Mouse (Mus musculus): Measurements from ENCODE around the gene Ptprn2. TPM values are rescaled to one million over a fixed set of nuclear protein-coding genes. Genes with fewer than 3 reads are reported as not detected.

The Ptprn2 gene
- polyA plus RNA-seq, 1 experiment from 2014 or later: 1.2 TPM

GRCm38 (mm10) chr12:116619868-116620267 is 134.3 kb downstream of the Ptprn2 start:
- peak; percentile 55; the same call in 1 of the 2 replicates for ATAC-seq
- TF ChIP-seq CTCF (IDR thresholded peaks at IDR 0.05; ENCODE audit: low read depth): peak; percentile 90
- no peak overlapping the region for H3K27ac ChIP-seq (ENCODE audit: low read depth, low read length)
- 0 out of 2 replicates have a peak overlapping the region, but pooled peaks have one; percentile 24 for H3K4me2 ChIP-seq (replicated peaks; ENCODE audit: low read depth)
- H3K9me3 ChIP-seq (ENCODE audit: control insufficient read depth): no peaks in the 10 kb centered on the region
- no peaks in the 10 kb centered on the region for H3K27me3 ChIP-seq (replicated peaks; ENCODE audit: control insufficient read depth, insufficient read depth, low read length)
- H3K9ac ChIP-seq (ENCODE audit: low read depth, low read length): no peak overlapping the region
- H3K4me3 ChIP-seq (ENCODE audit: low read depth, low read length): no peak overlapping the region
- H3K36me3 ChIP-seq (ENCODE audit: control insufficient read depth, insufficient read depth): no peaks in the 10 kb centered on the region
- H3K4me1 ChIP-seq (replicated peaks; ENCODE audit: control insufficient read depth, insufficient read depth, low read length): no peaks in the 10 kb centered on the region
- WGBS: 41% methylated on average over 5 of the region's 5 CpGs

- Histone ChIP-seq H3K36me3 (ENCODE audit: control insufficient read depth, insufficient read depth) (no peaks in the 10 kb centered on the region), H3K4me2 (replicated peaks; ENCODE audit: low read depth) (no peak overlapping the region), H3K9me3 (ENCODE audit: control insufficient read depth) (no peaks in the 10 kb centered on the region), H3K9ac (ENCODE audit: low read depth, low read length) (no peak overlapping the region), H3K27me3 (replicated peaks; ENCODE audit: control insufficient read depth, insufficient read depth, low read length) (no peaks in the 10 kb centered on the region), H3K4me1 (replicated peaks; ENCODE audit: control insufficient read depth, insufficient read depth, low read length) (no peaks in the 10 kb centered on the region), H3K27ac (ENCODE audit: low read depth, low read length) (no peak overlapping the region), H3K4me3 (ENCODE audit: low read depth, low read length) (no peak overlapping the region)
- WGBS: 79% methylated on average over 3 of the region's 3 CpGs
- TF ChIP-seq CTCF (IDR thresholded peaks at IDR 0.05; ENCODE audit: low read depth): no peak
- no peak for ATAC-seq
Measured at GRCm38 (mm10) chr12:116620299-116620698, 134.8 kb downstream of the Ptprn2 start.

GRCm38 (mm10) chr12:116621325-116622040 is 136.0 kb downstream of the Ptprn2 start:
- ATAC-seq: peak; percentile 61; the same call in 1 of the 2 replicates
- Histone ChIP-seq H3K9ac (ENCODE audit: low read depth, low read length) (no peak overlapping the region), H3K27me3 (replicated peaks; ENCODE audit: control insufficient read depth, insufficient read depth, low read length) (no peaks in the 10 kb centered on the region), H3K9me3 (ENCODE audit: control insufficient read depth) (no peaks in the 10 kb centered on the region), H3K27ac (ENCODE audit: low read depth, low read length) (no peak overlapping the region), H3K4me1 (replicated peaks; ENCODE audit: control insufficient read depth, insufficient read depth, low read length) (no peaks in the 10 kb centered on the region), H3K36me3 (ENCODE audit: control insufficient read depth, insufficient read depth) (no peaks in the 10 kb centered on the region), H3K4me2 (replicated peaks; ENCODE audit: low read depth) (no peak overlapping the region), H3K4me3 (ENCODE audit: low read depth, low read length) (no peak overlapping the region)
- TF ChIP-seq CTCF (IDR thresholded peaks at IDR 0.05; ENCODE audit: low read depth): no peak
- 47% methylated on average over 10 of the region's 10 CpGs for WGBS

GRCm38 (mm10) chr12:116622665-116623387 is 137.3 kb downstream of the Ptprn2 start:
- Histone ChIP-seq H3K4me3 (ENCODE audit: low read depth, low read length) (no peak overlapping the region), H3K36me3 (ENCODE audit: control insufficient read depth, insufficient read depth) (no peaks in the 10 kb centered on the region), H3K4me2 (replicated peaks; ENCODE audit: low read depth) (no peak overlapping the region), H3K27ac (ENCODE audit: low read depth, low read length) (no peak overlapping the region), H3K9ac (ENCODE audit: low read depth, low read length) (no peak overlapping the region), H3K27me3 (replicated peaks; ENCODE audit: control insufficient read depth, insufficient read depth, low read length) (no peaks in the 10 kb centered on the region), H3K9me3 (ENCODE audit: control insufficient read depth) (no peaks in the 10 kb centered on the region), H3K4me1 (replicated peaks; ENCODE audit: control insufficient read depth, insufficient read depth, low read length) (no peaks in the 10 kb centered on the region)
- WGBS: 52% methylated on average over 6 of the region's 6 CpGs
- ATAC-seq: no peak
- no peak for TF ChIP-seq CTCF (IDR thresholded peaks at IDR 0.05; ENCODE audit: low read depth)

GRCm38 (mm10) chr12:116625391-116626281 is 140.1 kb downstream of the Ptprn2 start:
- peak; percentile 87 for TF ChIP-seq CTCF (IDR thresholded peaks at IDR 0.05; ENCODE audit: low read depth)
- Histone ChIP-seq H3K27ac (ENCODE audit: low read depth, low read length) (no peak overlapping the region), H3K9ac (ENCODE audit: low read depth, low read length) (no peak overlapping the region), H3K4me3 (ENCODE audit: low read depth, low read length) (no peak overlapping the region), H3K27me3 (replicated peaks; ENCODE audit: control insufficient read depth, insufficient read depth, low read length) (no peaks in the 10 kb centered on the region), H3K36me3 (ENCODE audit: control insufficient read depth, insufficient read depth) (no peaks in the 10 kb centered on the region), H3K4me2 (replicated peaks; ENCODE audit: low read depth) (no peak overlapping the region), H3K4me1 (replicated peaks; ENCODE audit: control insufficient read depth, insufficient read depth, low read length) (no peaks in the 10 kb centered on the region), H3K9me3 (ENCODE audit: control insufficient read depth) (no peaks in the 10 kb centered on the region)
- 49% methylated on average over 9 of the region's 9 CpGs for WGBS
- no peak for ATAC-seq

- no peak for TF ChIP-seq CTCF (IDR thresholded peaks at IDR 0.05; ENCODE audit: low read depth)
- Histone ChIP-seq H3K9me3 (ENCODE audit: control insufficient read depth) (no peaks in the 10 kb centered on the region), H3K4me1 (replicated peaks; ENCODE audit: control insufficient read depth, insufficient read depth, low read length) (no peaks in the 10 kb centered on the region), H3K36me3 (ENCODE audit: control insufficient read depth, insufficient read depth) (no peaks in the 10 kb centered on the region), H3K4me3 (ENCODE audit: low read depth, low read length) (no peak overlapping the region), H3K9ac (ENCODE audit: low read depth, low read length) (no peak overlapping the region), H3K27me3 (replicated peaks; ENCODE audit: control insufficient read depth, insufficient read depth, low read length) (no peaks in the 10 kb centered on the region), H3K27ac (ENCODE audit: low read depth, low read length) (no peak overlapping the region), H3K4me2 (replicated peaks; ENCODE audit: low read depth) (no peak overlapping the region)
- WGBS: 81% methylated on average over 3 of the region's 3 CpGs
- no peak for ATAC-seq
Measured at GRCm38 (mm10) chr12:116628992-116629391, 143.5 kb downstream of the Ptprn2 start.
